Mouse (Mus musculus) liver, embryonic 16.5 days (tissue): ENCODE measurements around the gene Ccn2. TPM values are rescaled to one million over a fixed set of nuclear protein-coding genes. Genes with fewer than 3 reads are reported as not detected.

ENCODE experiments used
- ATAC-seq: fragments of 200-750 bp; cut with Nextera tagmentation; 2 replicates; pipeline ENCODE4 v1.8.0; 2017; ENCODE audit warnings: low read depth, mild to moderate bottlenecking, moderate number of reproducible peaks, moderate library complexity
- H3K27ac ChIP-seq: fragments of 300-500 bp; sonication (generic); 2 replicates; pipeline ENCODE4 v1.5.1; 2014; ENCODE audit warnings: mild to moderate bottlenecking, low read length
- H3K27me3 ChIP-seq: fragments of 300-500 bp; sonication (generic); 2 replicates; pipeline ENCODE4 v1.6.1; 2014; ENCODE audit warnings: low read depth, low read length, mixed read lengths; ENCODE audit not compliant: control insufficient read depth, insufficient read depth
- H3K36me3 ChIP-seq: fragments of 300-500 bp; sonication (generic); 2 replicates; pipeline ENCODE4 v1.6.1; 2014; ENCODE audit warnings: mild to moderate bottlenecking; ENCODE audit not compliant: control insufficient read depth, insufficient read depth
- H3K4me1 ChIP-seq: fragments of 300-500 bp; sonication (generic); 2 replicates; pipeline ENCODE4 v1.6.1; 2014; ENCODE audit warnings: low read depth, low read length, mixed read lengths; ENCODE audit not compliant: control insufficient read depth
- H3K4me2 ChIP-seq: fragments of 300-500 bp; sonication (generic); 2 replicates; pipeline ENCODE4 v1.6.1; 2014; ENCODE audit warnings: low read depth, low read length, mixed read lengths
- H3K4me3 ChIP-seq: fragments of 300-500 bp; sonication (generic); 2 replicates; pipeline ENCODE4 v1.5.1; 2014; ENCODE audit warnings: low read depth, mild to moderate bottlenecking, low read length
- H3K9ac ChIP-seq: fragments of 300-500 bp; sonication (generic); 2 replicates; pipeline ENCODE4 v1.6.1; 2014; ENCODE audit warnings: low read depth, low read length
- H3K9me3 ChIP-seq: fragments of 300-500 bp; sonication (generic); replicated peaks from 2 replicates; pipeline ENCODE4 v1.6.1; 2016; ENCODE audit warnings: low read length; ENCODE audit not compliant: control insufficient read depth
- WGBS: fragments of 180-500 bp; shearing (Covaris S2); extraction: QIAGEN DNeasy Blood & Tissue Kit; methylation state at CpG from one replicate; pipeline ENCODE4 v1.1.7; 2014; ENCODE audit not compliant: insufficient replicate concordance; 5-methylcytosine and 5-hydroxymethylcytosine counted together
- polyA plus RNA-seq: library from polyadenylated mRNA; unstranded; fragments of >200 nt; fragmentation: Nextera tagmentation; extraction: Ambion mirVana; gene quantifications from 2 replicates; pipeline ENCODE4 v1.2.1, GENCODE M21; 2015

The Ccn2 gene
- polyA plus RNA-seq, 1 experiment from 2014 or later, result 0.92 TPM

DNA sequence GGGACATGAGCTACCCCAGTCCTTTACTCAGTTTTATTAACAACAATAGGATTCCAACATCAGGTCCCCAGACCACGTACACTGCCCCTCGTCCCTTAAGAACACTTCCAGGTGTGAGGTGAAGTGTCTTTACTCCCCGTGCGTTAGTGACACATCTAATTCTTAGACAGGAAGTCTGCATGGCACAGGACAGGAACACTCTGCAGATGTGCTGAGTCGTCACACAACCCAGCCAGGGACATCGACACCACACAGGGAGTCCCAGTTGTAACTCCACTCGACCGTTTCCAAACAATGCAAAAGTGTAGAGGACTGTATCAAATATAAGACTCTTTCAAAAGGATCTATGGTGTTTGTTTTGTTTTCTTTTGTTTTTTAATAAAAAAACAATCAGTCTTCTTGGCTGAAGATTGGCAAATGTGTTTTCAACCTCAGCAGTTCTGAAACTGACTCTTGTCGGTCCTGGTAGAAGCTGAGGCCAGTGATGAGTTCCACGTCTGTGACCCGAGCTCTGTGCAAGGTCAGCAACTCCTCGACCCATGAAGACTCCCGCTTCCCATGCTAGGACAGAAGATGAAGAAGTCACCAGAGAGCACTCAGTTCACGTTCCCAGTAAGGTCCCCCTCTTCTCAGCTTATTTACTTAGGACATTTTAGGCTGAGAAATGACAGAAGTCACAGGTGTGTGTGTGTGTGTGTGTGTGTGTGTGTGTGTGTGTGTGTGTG lies 46.3 kb downstream of the Ccn2 start:
- Histone ChIP-seq H3K4me3 (no peak overlapping the region), H3K27ac (no peak overlapping the region), H3K36me3 (no peaks in the 10 kb centered on the region), H3K9me3 (no peaks in the 10 kb centered on the region), H3K27me3 (no peaks in the 10 kb centered on the region), H3K9ac (no peak overlapping the region), H3K4me2 (no peak overlapping the region), H3K4me1 (peaks cover 3% of the 10 kb centered on the region)
- 35% methylated on average over 14 of the region's 14 CpGs for WGBS
- peak; percentile 37; the same call in 1 of the 2 replicates for ATAC-seq

DNA sequence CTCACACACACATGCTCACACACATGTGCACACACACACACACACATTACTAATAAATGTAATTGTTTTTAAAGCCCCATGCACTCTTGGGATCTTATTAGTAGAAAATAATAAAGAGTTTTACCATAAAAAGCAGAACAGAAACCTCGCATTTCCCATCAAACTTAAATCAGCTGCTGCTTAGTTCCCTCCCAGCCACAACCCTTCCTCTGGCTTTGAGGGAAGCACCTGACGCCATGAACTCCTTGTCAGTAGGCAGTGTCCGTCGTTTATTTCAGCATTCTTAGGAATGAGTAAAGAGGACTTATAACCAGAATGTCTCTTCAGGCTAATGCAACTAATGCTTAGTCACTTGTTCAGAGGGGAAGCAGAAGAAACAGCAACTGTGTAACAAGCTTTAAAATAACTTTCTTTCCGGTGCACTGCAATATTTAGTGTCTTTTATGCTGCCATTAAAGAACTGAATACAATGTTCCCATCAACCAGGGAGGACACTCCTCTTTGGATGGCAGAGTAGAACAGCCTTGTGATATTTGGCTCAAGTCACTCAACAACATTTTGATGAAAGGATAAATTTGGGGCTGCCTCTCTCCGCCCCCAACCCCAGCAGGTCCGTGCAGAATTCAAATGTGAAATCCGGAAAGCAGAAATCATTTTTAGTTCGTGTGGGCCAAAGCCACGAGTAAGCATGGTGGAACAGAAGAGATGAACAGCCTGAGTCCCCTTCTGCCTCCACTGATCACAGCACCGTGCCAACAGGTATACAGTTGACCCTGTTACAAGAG lies 47.7 kb downstream of the Ccn2 start:
- no peak overlapping the region for H3K27ac ChIP-seq
- ATAC-seq, result no peak
- H3K36me3 ChIP-seq, result no peaks in the 10 kb centered on the region
- WGBS, result 42% methylated on average over 11 of the region's 11 CpGs
- no peak overlapping the region for H3K4me3 ChIP-seq
- no peak overlapping the region for H3K9ac ChIP-seq
- no peaks in the 10 kb centered on the region for H3K27me3 ChIP-seq
- H3K9me3 ChIP-seq, result no peaks in the 10 kb centered on the region
- peaks cover 3% of the 10 kb centered on the region for H3K4me1 ChIP-seq
- no peak overlapping the region for H3K4me2 ChIP-seq

DNA sequence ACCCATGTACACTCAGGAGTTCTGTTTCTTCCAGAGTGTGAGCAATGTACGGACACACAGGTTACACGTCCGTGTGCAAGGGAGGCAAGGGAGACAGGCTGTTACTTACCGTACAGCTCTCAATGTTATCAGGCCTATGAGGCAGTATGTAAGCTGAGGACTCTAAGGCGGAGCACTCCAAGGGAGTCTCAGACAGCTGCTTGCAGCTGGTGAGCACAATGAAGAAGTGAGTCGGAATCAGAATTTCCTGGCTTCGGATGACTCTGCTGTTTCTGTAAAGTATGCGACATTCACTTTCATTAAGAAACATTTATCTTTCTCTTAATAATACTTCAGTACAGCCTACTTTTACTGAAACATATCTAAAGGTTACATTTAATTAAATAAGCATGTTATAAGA lies 49.9 kb downstream of the Ccn2 start:
- 70% methylated on average over 8 of the region's 8 CpGs for WGBS
- H3K27me3 ChIP-seq, result no peaks in the 10 kb centered on the region
- H3K4me3 ChIP-seq, result no peak overlapping the region
- H3K4me1 ChIP-seq, result no peaks in the 10 kb centered on the region; the same call in 1 of the 2 replicates
- no peak overlapping the region for H3K27ac ChIP-seq
- ATAC-seq, result no peak
- H3K36me3 ChIP-seq, result no peaks in the 10 kb centered on the region
- no peak overlapping the region for H3K9ac ChIP-seq
- H3K4me2 ChIP-seq, result no peak overlapping the region
- H3K9me3 ChIP-seq, result no peaks in the 10 kb centered on the region

Other genes starting within 250 kb of the Ccn2 start
- 3.0 and 3.4 TPM in 2 replicates for gene Enpp1, start 116.7 kb downstream of the Ccn2 start, polyA plus RNA-seq
- 5.2 and 7.7 TPM in 2 replicates for gene Enpp3, start 247.4 kb downstream of the Ccn2 start, polyA plus RNA-seq